Mouse (Mus musculus) limb, embryonic 14.5 days (tissue): Measurements from ENCODE around the gene She. TPM values are rescaled to one million over a fixed set of nuclear protein-coding genes. Genes with fewer than 3 reads are reported as not detected.

Source experiments
- ATAC-seq: fragments of 200-750 bp; cut with Nextera tagmentation; 2 replicates; pipeline ENCODE4 v1.8.0; 2017; ENCODE audit warnings: low read depth, moderate number of reproducible peaks, moderate TSS enrichment; ENCODE audit not compliant: low FRiP score
- DNase-seq: peaks from one replicate; pipeline ENCODE4 v3.0.0-alpha.2; 2015; ENCODE audit warnings: low spot score
- H3K27ac ChIP-seq: fragments of 300-500 bp; sonication (generic); replicated peaks from 2 replicates; pipeline ENCODE4 v1.5.1; 2014; ENCODE audit warnings: low read depth, mild to moderate bottlenecking, low read length, moderate library complexity, mixed read lengths
- H3K27me3 ChIP-seq: fragments of 300-500 bp; sonication (generic); 2 replicates; pipeline ENCODE4 v1.6.1; 2014; ENCODE audit warnings: low read length, mixed read lengths; ENCODE audit not compliant: control insufficient read depth, insufficient read depth
- H3K36me3 ChIP-seq: fragments of 300-500 bp; sonication (generic); 2 replicates; pipeline ENCODE4 v1.6.1; 2014; ENCODE audit warnings: mild to moderate bottlenecking, low read length, moderate library complexity, mixed read lengths; ENCODE audit not compliant: control insufficient read depth, insufficient read depth
- H3K4me1 ChIP-seq: fragments of 300-500 bp; sonication (generic); 2 replicates; pipeline ENCODE4 v1.6.1; 2014; ENCODE audit warnings: antibody characterized with exemption, low read length, mixed read lengths; ENCODE audit not compliant: control insufficient read depth, insufficient read depth
- H3K4me2 ChIP-seq: fragments of 300-500 bp; sonication (generic); replicated peaks from 2 replicates; pipeline ENCODE4 v1.6.1; 2014; ENCODE audit warnings: low read depth, mild to moderate bottlenecking, low read length, moderate library complexity; ENCODE audit not compliant: severe bottlenecking
- H3K4me3 ChIP-seq: fragments of 300-500 bp; sonication (generic); replicated peaks from 2 replicates; pipeline ENCODE4 v1.5.1; 2014; ENCODE audit warnings: low read length
- H3K9ac ChIP-seq: fragments of 300-500 bp; sonication (generic); 2 replicates; pipeline ENCODE4 v1.6.1; 2014; ENCODE audit warnings: mild to moderate bottlenecking, low read depth, low read length, moderate library complexity; ENCODE audit not compliant: severe bottlenecking
- H3K9me3 ChIP-seq: fragments of 300-500 bp; sonication (generic); 2 replicates; pipeline ENCODE4 v1.6.1; 2016; ENCODE audit warnings: low read length; ENCODE audit not compliant: control insufficient read depth
- POLR2A ChIP-seq: fragments of 200-500 bp; IDR thresholded peaks from 2 replicates; pipeline ENCODE4 v1.8.0; 2012; ENCODE audit warnings: inconsistent platforms, mild to moderate bottlenecking, moderate library complexity, borderline replicate concordance; ENCODE audit not compliant: insufficient read depth, insufficient read length; ENCODE audit errors: extremely low read depth
- WGBS: fragments of 180-500 bp; shearing (Covaris S2); extraction: QIAGEN DNeasy Blood & Tissue Kit; methylation state at CpG from one replicate; pipeline ENCODE4 v1.1.7; 2014; 5-methylcytosine and 5-hydroxymethylcytosine counted together
- polyA plus RNA-seq, 2 experiments: library from polyadenylated mRNA; depleted of rRNA in 1 of 2; stranded (reverse) in 1 of 2; unstranded in 1 of 2; fragments of >200 nt; fragmentation: Nextera tagmentation in 1 of 2; extraction: Ambion mirVana in 1 of 2; gene quantifications; 2 replicates each; pipeline versions ENCODE4 v1.2.1 to v1.2.3; 2012 to 2014

The She gene
- polyA plus RNA-seq, 2 experiments, result 2.9 to 4.7 TPM

DNA sequence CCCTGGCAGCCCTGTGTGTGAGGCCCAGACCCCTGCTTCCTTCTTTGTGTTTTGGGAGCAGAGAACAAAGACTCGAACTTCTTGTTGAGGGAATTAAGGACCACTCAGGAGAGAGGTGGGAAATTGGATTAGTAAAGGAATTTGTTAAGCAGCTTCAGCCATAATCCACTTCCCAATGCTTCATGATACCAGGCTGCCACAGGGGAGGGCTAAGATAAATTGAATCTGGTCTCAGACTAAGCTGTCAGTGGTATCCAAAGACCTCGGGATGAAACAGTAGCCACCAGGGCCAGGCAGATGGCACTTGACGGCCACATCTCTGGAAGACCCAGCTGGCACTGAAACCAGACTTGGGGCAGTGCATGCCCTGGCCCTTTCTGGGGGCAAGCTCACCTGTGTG lies 47.3 kb downstream of the She start:
- Histone ChIP-seq H3K4me3 (no peak overlapping the region), H3K9ac (no peak overlapping the region), H3K4me2 (no peak overlapping the region), H3K9me3 (no peaks in the 10 kb centered on the region), H3K27me3 (no peaks in the 10 kb centered on the region), H3K4me1 (no peaks in the 10 kb centered on the region), H3K36me3 (no peaks in the 10 kb centered on the region), H3K27ac (no peak overlapping the region)
- DNase-seq, result no peak
- 53% methylated on average over 3 of the region's 3 CpGs for WGBS
- no peak for TF ChIP-seq POLR2A
- ATAC-seq, result no peak

DNA sequence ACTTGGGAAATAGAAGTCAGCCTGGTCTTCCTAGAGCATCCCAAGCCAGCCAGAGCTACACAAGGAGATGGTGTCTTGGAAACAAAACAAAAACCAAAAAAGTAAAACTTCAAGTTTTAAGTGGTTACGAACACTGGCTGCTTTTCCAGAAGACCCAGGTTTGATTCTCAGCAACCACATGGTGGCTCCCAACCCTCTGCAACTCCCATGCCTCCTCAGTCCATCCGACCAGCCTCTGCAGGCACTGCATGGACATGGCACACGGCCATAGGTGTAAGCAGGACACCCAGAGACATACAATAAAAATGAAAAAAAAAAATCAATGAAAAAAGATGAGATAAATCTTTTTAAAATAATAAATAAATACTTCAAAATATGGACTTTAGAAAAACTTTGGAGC lies 48.2 kb downstream of the She start:
- H3K27ac ChIP-seq, result no peak overlapping the region
- no peak for ATAC-seq
- H3K4me2 ChIP-seq, result no peak overlapping the region
- H3K4me3 ChIP-seq, result no peak overlapping the region
- 63% methylated on average over 3 of the region's 3 CpGs for WGBS
- TF ChIP-seq POLR2A, result no peak
- no peaks in the 10 kb centered on the region for H3K36me3 ChIP-seq
- no peaks in the 10 kb centered on the region for H3K9me3 ChIP-seq
- H3K9ac ChIP-seq, result no peak overlapping the region
- no peaks in the 10 kb centered on the region for H3K4me1 ChIP-seq
- H3K27me3 ChIP-seq, result no peaks in the 10 kb centered on the region
- DNase-seq, result no peak

DNA sequence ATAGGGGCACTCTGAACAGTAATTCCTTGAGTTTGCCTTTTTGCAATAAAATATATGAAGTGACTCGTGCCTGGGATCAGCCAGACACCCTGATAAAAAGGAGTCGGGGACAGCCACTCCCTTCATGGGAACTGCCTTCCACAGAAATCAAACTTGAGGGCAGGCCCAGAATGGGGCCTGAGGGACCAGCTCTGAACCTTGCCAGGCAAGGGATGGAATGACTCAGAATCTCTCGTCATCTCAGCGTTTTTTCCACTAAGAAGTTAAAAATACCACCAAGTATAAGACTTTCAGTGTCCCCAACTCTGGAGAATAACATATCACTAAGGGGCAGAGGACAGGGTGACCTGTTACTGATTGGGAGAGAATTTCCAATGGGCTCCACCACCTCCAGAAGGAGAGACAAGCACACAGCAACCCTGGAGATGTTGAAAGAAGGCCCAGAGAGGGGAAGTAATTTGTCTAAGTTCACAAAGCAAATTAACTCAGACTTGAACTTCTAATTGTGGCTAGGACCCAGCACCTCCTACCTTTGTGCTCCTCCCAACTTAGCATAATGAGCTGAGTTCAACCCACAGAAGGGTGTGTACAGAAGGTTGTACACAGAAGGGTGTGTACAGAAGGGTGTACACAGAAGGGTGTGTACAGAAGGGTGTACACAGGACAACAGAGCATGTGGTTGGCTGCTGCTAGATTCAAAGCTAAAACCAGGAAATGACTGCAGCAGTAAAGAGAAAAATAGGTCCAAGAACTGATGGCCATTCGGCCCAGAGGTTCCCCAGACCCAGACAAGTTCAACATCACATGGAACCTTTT lies 49.1 kb downstream of the She start:
- Histone ChIP-seq H3K4me2 (no peak overlapping the region), H3K27me3 (no peaks in the 10 kb centered on the region), H3K4me1 (no peaks in the 10 kb centered on the region), H3K4me3 (no peak overlapping the region), H3K36me3 (no peaks in the 10 kb centered on the region), H3K9me3 (no peaks in the 10 kb centered on the region), H3K27ac (no peak overlapping the region), H3K9ac (no peak overlapping the region)
- TF ChIP-seq POLR2A, result no peak
- DNase-seq (no peak), ATAC-seq (no peak)
- 60% methylated on average over 5 of the region's 5 CpGs for WGBS

DNA sequence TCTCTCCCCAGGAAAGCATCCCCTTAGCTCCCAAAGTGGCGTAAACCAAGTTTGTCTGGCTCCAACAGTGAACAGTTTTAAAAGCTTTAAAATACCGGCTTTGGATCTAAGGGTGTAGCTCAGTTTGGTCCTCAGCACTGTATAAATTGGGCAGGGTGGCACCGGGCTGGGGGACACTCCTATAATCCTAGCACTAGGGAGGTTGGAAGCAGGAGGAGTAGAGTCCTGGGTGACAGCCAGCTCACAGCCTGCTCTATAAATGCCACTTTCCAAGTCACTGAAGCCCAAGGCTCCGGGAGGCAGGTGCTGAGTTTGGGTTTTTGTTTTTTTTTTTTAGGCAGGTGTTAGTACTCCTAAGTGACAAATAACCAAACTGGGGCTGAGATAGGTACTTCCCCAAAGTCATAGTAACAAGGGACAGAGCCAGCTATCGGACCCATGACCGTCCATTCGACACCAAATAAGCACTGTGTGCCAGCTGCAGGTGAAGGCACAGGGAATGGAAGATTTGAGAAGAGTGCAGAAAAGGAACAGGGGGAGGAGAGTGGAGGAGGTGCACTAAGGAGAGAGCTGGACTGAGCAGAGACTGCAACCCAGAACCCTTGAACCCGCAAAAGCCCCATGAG lies 51.5 kb downstream of the She start:
- Histone ChIP-seq H3K36me3 (no peaks in the 10 kb centered on the region), H3K4me3 (no peak overlapping the region), H3K9ac (no peak overlapping the region), H3K4me2 (no peak overlapping the region), H3K9me3 (no peaks in the 10 kb centered on the region), H3K27me3 (no peaks in the 10 kb centered on the region), H3K4me1 (no peaks in the 10 kb centered on the region), H3K27ac (no peak overlapping the region)
- 61% methylated on average over 8 of the region's 8 CpGs for WGBS
- TF ChIP-seq POLR2A, result no peak
- ATAC-seq (no peak), DNase-seq (no peak)

DNA sequence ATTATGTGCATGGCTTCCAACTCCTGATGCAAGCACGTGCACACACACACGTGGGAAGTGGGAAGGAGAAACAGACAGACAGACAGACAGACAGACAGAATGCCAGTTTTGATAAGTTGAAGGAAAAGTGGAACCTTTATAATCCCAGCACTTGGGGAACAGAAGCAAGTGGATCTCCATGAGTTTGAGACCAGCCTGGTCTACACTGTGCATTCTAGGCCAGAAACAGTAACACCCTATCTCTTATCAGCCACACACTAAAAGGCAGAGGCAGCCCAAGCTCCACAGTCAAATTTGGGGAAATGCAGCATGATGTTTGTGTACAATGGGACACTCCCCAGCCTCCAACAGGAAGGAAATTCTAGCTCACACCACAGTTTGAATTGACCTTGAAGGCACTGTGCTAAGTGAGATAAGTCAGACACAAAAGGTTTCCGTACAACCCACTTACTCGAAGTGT lies 52.4 kb downstream of the She start:
- no peaks in the 10 kb centered on the region for H3K27me3 ChIP-seq
- H3K4me3 ChIP-seq, result no peak overlapping the region
- H3K36me3 ChIP-seq, result no peaks in the 10 kb centered on the region
- TF ChIP-seq POLR2A, result no peak
- H3K9ac ChIP-seq, result no peak overlapping the region
- H3K9me3 ChIP-seq, result no peaks in the 10 kb centered on the region
- WGBS, result 88% methylated on average over 4 of the region's 4 CpGs
- no peak overlapping the region for H3K27ac ChIP-seq
- H3K4me2 ChIP-seq, result no peak overlapping the region
- ATAC-seq, result no peak
- H3K4me1 ChIP-seq, result no peaks in the 10 kb centered on the region
- DNase-seq, result no peak
